Mouse (Mus musculus): ENCODE results near the gene Eng. TPM values are rescaled to one million over a fixed set of nuclear protein-coding genes. Genes with fewer than 3 reads are reported as not detected.

Eng gene
- polyA plus RNA-seq, 1 experiment: 45.4 TPM

- H3K27ac ChIP-seq (ENCODE audit: insufficient read depth, low read depth, low read length): no peak overlapping the region
- no peak for TF ChIP-seq POLR2A (IDR thresholded peaks at IDR 0.05; ENCODE audit: borderline replicate concordance, low read depth, low read length)
- TF ChIP-seq CTCF (IDR thresholded peaks at IDR 0.05; ENCODE audit: low read depth, low read length): no peak
- H3K4me3 ChIP-seq (ENCODE audit: insufficient read depth, low read length): no peak overlapping the region
- H3K4me1 ChIP-seq (ENCODE audit: control insufficient read depth, insufficient read depth, low read length): peaks cover 9% of the 10 kb centered on the region
Observed at GRCm38 (mm10) chr2:32684681-32685428, 38.5 kb downstream of the Eng start.

GRCm38 (mm10) chr2:32685807-32686206, 39.4 kb downstream of the Eng start:
- no peak overlapping the region for H3K4me3 ChIP-seq (ENCODE audit: insufficient read depth, low read length)
- TF ChIP-seq POLR2A (IDR thresholded peaks at IDR 0.05; ENCODE audit: borderline replicate concordance, low read depth, low read length) (no peak), CTCF (IDR thresholded peaks at IDR 0.05; ENCODE audit: low read depth, low read length) (no peak)
- H3K27ac ChIP-seq (ENCODE audit: insufficient read depth, low read depth, low read length): no peak overlapping the region
- peaks cover 9% of the 10 kb centered on the region for H3K4me1 ChIP-seq (ENCODE audit: control insufficient read depth, insufficient read depth, low read length)

- Histone ChIP-seq H3K27ac (ENCODE audit: insufficient read depth, low read depth, low read length) (no peak overlapping the region), H3K4me1 (ENCODE audit: control insufficient read depth, insufficient read depth, low read length) (peaks cover 8% of the 10 kb centered on the region), H3K4me3 (ENCODE audit: insufficient read depth, low read length) (no peak overlapping the region)
- TF ChIP-seq POLR2A (IDR thresholded peaks at IDR 0.05; ENCODE audit: borderline replicate concordance, low read depth, low read length): no peak
- TF ChIP-seq CTCF (IDR thresholded peaks at IDR 0.05; ENCODE audit: low read depth, low read length): no peak
Observed at GRCm38 (mm10) chr2:32686640-32687039, 40.2 kb downstream of the Eng start.

- H3K27ac ChIP-seq (ENCODE audit: insufficient read depth, low read depth, low read length): no peak overlapping the region
- H3K4me3 ChIP-seq (ENCODE audit: insufficient read depth, low read length): no peak overlapping the region
- peaks cover 3% of the 10 kb centered on the region for H3K4me1 ChIP-seq (ENCODE audit: control insufficient read depth, insufficient read depth, low read length)
- TF ChIP-seq CTCF (IDR thresholded peaks at IDR 0.05; ENCODE audit: low read depth, low read length) (no peak), POLR2A (IDR thresholded peaks at IDR 0.05; ENCODE audit: borderline replicate concordance, low read depth, low read length) (no peak)
Observed at GRCm38 (mm10) chr2:32687562-32687961, 41.2 kb downstream of the Eng start.

DNA sequence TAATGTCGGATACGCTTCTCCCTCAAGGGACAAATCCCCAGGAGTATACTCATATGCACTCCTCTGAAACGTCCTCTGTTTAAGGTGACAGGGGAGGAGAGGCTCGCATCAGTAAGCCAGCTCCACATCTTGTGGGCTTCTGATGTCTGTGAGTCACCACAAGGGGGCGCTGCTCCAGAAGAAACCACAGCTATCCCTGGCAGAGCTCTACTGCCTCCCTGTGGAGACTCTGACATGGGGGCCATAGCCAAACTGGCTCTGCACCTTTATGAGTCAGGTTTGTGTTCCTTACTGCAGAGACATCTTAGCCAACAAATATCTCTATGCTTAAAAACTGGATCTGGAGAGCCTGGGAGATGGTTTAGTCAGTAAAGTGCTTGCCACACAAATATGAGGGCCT, 43.0 kb downstream of the Eng start:
- Histone ChIP-seq H3K27ac (ENCODE audit: insufficient read depth, low read depth, low read length) (no peak overlapping the region), H3K4me3 (ENCODE audit: insufficient read depth, low read length) (no peak overlapping the region), H3K4me1 (ENCODE audit: control insufficient read depth, insufficient read depth, low read length) (peaks cover 7% of the 10 kb centered on the region)
- TF ChIP-seq POLR2A (IDR thresholded peaks at IDR 0.05; ENCODE audit: borderline replicate concordance, low read depth, low read length) (no peak), CTCF (IDR thresholded peaks at IDR 0.05; ENCODE audit: low read depth, low read length) (peak; percentile 99)

DNA sequence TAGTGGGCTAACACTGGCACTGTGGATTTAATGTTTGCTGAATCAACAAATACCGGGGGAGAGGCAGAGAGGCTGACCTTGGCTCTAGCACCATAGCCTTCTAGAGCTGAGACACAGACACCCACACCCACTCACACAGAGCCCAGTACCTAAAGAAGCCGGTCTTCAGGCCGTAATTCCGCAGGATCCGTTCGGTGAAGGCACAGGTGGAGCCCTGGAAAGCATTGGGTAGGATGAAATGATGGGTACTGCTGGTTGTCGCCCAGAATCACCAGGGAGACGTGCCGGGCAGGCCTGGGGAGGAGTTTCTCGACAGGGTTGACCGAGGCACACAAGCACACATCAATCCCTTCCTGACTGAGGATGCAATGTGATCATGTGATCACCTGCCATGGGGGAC, 44.6 kb downstream of the Eng start:
- Histone ChIP-seq H3K4me3 (ENCODE audit: insufficient read depth, low read length) (no peak overlapping the region), H3K4me1 (ENCODE audit: control insufficient read depth, insufficient read depth, low read length) (peaks cover 8% of the 10 kb centered on the region), H3K27ac (ENCODE audit: insufficient read depth, low read depth, low read length) (no peak overlapping the region)
- no peak for TF ChIP-seq CTCF (IDR thresholded peaks at IDR 0.05; ENCODE audit: low read depth, low read length)
- TF ChIP-seq POLR2A (IDR thresholded peaks at IDR 0.05; ENCODE audit: borderline replicate concordance, low read depth, low read length): no peak

GRCm38 (mm10) chr2:32692496-32692895, 46.1 kb downstream of the Eng start:
- H3K4me1 ChIP-seq (ENCODE audit: control insufficient read depth, insufficient read depth, low read length): peaks cover 8% of the 10 kb centered on the region
- no peak overlapping the region for H3K4me3 ChIP-seq (ENCODE audit: insufficient read depth, low read length)
- TF ChIP-seq CTCF (IDR thresholded peaks at IDR 0.05; ENCODE audit: low read depth, low read length) (no peak), POLR2A (IDR thresholded peaks at IDR 0.05; ENCODE audit: borderline replicate concordance, low read depth, low read length) (no peak)
- no peak overlapping the region for H3K27ac ChIP-seq (ENCODE audit: insufficient read depth, low read depth, low read length)

GRCm38 (mm10) chr2:32693282-32693681, 46.9 kb downstream of the Eng start:
- Histone ChIP-seq H3K4me1 (ENCODE audit: control insufficient read depth, insufficient read depth, low read length) (peaks cover 8% of the 10 kb centered on the region), H3K27ac (ENCODE audit: insufficient read depth, low read depth, low read length) (no peak overlapping the region), H3K4me3 (ENCODE audit: insufficient read depth, low read length) (peak overlapping the region; percentile 71)
- TF ChIP-seq POLR2A (IDR thresholded peaks at IDR 0.05; ENCODE audit: borderline replicate concordance, low read depth, low read length): no peak

DNA sequence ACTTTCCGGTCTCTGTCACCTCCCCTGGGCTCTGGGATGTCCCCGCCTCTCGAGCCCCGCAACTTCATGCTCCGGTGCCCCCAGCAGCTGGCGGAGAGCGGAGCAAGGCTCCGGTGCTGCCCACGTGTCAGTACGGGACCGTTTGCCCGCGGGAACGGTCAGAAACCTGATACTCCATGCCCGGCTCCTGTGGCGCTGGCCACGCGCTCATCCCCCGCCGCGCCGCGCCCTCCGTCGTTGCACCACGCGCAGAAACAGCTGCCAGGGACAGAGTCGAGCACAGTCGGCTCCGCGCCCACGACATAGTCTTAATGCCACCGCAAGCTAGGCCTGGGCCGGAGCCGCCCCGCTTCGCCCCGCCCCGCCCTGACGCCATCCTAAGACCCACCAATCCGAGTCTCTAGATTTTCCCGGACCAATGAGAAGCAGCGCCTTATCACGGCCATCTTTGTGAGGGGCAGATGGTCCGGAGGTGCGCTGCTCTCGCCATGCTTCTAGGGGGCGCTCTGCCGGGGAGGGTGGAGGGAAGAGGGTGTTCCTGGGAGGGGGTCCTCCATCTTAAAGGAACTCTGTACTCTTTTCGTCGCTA, 47.5 kb downstream of the Eng start:
- TF ChIP-seq CTCF (IDR thresholded peaks at IDR 0.05; ENCODE audit: low read depth, low read length) (peak; percentile 26; the same call in 1 of the 2 replicates), POLR2A (IDR thresholded peaks at IDR 0.05; ENCODE audit: borderline replicate concordance, low read depth, low read length) (no peak)
- H3K4me3 ChIP-seq (ENCODE audit: insufficient read depth, low read length): peak overlapping the region; percentile 71
- H3K27ac ChIP-seq (ENCODE audit: insufficient read depth, low read depth, low read length): no peak overlapping the region
- peaks cover 8% of the 10 kb centered on the region for H3K4me1 ChIP-seq (ENCODE audit: control insufficient read depth, insufficient read depth, low read length)

DNA sequence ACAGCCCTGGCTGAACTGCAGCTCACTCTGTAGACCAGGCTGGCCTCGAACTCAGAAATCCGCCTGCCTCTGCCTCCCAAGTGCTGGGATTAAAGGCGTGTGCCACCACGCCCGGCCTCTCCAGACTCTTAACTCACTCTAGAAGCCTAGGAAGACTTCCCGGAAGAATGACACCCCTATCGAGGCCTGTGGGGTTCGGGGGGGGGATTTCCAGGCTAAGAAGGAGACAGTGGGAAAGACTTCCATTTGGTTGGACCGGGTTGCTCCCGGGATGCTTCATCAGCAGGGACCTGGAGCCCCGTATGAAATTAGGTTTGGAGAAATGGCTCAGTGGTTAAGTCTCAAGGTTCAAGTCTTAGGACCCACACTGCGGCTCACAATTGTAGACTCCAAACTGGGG, 48.3 kb downstream of the Eng start:
- Histone ChIP-seq H3K27ac (ENCODE audit: insufficient read depth, low read depth, low read length) (no peak overlapping the region), H3K4me1 (ENCODE audit: control insufficient read depth, insufficient read depth, low read length) (peaks cover 8% of the 10 kb centered on the region), H3K4me3 (ENCODE audit: insufficient read depth, low read length) (no peak overlapping the region)
- TF ChIP-seq POLR2A (IDR thresholded peaks at IDR 0.05; ENCODE audit: borderline replicate concordance, low read depth, low read length): no peak
- no peak for TF ChIP-seq CTCF (IDR thresholded peaks at IDR 0.05; ENCODE audit: low read depth, low read length)
